Mouse (Mus musculus) cerebellum, postnatal 36 days (tissue): ENCODE data around the gene Lgr5.

Source experiments
- DNase-seq, 2 experiments: peaks; one replicate each; pipeline ENCODE4 v3.0.0; 2021 to 2022; ENCODE audit warnings: mixed read lengths in 2 of 2

The Lgr5 gene

GRCm38 (mm10) chr10:115569712-115570491 is 17.7 kb downstream of the Lgr5 start, which contains the start of gene A930009A15Rik:
Gene A930009A15Rik (plus strand): TSS chr10:115569986.
- DNase-seq = no peak

GRCm38 (mm10) chr10:115563961-115564360 is 23.6 kb downstream of the Lgr5 start:
- peak in 1 of 2 experiments; percentile 15 for DNase-seq

GRCm38 (mm10) chr10:115562911-115563686 is 24.5 kb downstream of the Lgr5 start:
- peak; percentile 40 to 52 for DNase-seq

GRCm38 (mm10) chr10:115561136-115561880 is 26.3 kb downstream of the Lgr5 start:
- DNase-seq = peak; percentile 57 to 58

- no peak for DNase-seq
These were observed 30.8 kb downstream of the Lgr5 start for GRCm38 (mm10) chr10:115556738-115557242.

DNA sequence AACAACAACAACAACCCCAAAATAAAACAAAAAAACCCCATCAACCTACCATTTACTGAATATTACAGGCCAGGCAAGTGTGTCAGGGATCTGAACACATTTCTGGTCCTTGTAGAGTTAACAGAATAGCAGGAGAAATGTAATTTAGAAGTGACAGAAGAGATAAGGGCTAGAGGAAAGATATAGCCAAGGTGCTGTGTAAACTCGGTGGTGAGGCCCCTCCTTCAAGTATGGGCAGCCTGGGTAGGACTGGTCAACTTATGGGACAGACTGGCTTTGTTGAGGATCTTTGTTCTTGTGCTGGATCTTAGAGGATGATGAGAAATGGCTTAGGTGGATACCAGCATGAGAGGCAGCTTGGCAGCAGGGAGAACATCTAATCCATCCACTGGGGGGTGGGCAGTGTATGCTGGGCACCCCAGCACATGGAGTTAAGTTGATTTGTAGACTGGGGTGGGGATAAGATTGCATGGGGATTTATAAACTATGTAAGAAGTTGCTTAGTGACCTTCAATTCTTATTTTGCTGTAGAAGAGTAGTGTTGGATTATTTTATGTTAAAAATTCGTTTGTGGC is 32.3 kb downstream of the Lgr5 start:
- no peak for DNase-seq

GRCm38 (mm10) chr10:115553352-115554113 is 34.0 kb downstream of the Lgr5 start:
- DNase-seq = no peak

DNA sequence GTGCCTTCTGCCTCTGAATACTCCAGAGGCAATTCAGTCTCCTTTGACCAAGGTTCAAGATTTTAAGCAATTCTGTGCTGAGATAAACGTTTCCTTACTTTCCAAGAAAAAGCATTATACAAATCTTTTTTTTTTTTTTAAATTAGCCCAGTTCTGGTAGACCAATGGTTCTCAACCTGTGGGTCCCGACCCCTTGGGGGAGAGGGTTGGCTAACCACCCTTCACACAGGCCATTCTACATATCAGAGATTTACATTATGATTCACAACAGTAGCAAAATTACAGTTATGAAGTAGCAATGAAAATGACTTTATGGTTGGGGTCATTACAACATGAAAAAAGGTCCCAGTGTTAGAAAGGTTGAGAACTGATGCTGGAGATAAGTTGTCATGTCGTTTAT is 36.5 kb downstream of the Lgr5 start:
- no peak for DNase-seq

DNA sequence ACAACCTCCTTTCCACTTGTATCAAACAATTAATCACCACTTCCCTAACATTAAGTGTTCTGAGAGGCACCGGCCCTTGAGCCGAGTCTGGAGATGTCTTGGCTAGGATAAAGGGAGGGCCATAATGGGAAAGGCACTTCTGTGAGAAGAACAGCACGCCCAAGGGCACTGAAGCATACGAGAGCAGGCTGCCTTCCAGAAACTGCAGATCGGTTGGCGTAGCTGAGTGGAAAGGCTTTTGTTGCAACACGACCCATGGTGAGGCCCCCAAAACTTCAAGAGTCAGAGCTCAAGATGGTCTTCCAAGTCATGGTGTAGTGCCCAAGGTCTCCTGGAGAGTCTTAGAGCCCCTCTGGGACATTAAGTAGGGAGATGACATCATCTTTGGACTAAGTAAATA is 37.3 kb downstream of the Lgr5 start:
- DNase-seq = peak; percentile 12 to 39

DNA sequence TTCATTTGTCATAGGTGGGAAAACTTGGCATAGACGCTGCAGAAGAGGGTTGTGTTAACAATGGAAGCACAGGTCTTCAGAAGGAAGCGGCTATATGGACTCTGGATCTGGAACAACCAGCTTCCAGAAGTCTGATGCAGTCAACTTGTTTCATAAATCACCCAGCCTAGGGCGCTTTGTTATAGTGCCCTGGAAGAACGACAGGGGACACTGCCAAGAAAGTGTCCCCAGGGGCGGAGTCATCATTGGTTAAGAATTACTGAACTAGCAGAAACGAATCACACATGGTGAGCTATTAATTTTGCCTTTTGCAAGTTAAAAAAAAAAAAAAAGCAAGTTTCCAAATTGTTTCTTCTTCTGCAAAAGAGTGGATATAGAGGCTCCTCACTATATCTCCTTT is 44.7 kb downstream of the Lgr5 start:
- no peak for DNase-seq

- no peak for DNase-seq
These were observed 56.8 kb downstream of the Lgr5 start for GRCm38 (mm10) chr10:115530746-115531145.

GRCm38 (mm10) chr10:115529768-115530167 is 57.8 kb downstream of the Lgr5 start:
- peak; percentile 32 to 48 for DNase-seq

DNA sequence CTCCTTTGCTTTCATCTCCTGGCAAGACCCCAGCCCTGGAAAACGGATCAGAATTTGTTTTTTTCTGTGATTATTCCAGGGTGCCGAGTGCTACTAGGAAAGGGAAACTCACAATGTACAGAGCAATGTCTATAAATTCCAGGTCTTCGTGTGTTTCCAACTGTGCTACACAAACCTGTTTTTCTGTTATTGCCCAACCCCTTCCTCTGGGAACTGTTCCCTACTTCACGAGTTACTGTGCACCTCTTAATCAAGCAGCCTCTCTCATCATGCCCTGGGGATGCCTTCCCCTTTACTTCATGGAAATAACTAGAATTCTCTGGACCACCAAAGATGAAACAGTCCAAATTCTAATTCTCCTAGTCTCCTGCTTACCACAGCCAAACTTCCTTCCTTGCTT is 58.7 kb downstream of the Lgr5 start:
- DNase-seq = no peak

GRCm38 (mm10) chr10:115521081-115521451 is 66.5 kb downstream of the Lgr5 start:
- DNase-seq = no peak

DNA sequence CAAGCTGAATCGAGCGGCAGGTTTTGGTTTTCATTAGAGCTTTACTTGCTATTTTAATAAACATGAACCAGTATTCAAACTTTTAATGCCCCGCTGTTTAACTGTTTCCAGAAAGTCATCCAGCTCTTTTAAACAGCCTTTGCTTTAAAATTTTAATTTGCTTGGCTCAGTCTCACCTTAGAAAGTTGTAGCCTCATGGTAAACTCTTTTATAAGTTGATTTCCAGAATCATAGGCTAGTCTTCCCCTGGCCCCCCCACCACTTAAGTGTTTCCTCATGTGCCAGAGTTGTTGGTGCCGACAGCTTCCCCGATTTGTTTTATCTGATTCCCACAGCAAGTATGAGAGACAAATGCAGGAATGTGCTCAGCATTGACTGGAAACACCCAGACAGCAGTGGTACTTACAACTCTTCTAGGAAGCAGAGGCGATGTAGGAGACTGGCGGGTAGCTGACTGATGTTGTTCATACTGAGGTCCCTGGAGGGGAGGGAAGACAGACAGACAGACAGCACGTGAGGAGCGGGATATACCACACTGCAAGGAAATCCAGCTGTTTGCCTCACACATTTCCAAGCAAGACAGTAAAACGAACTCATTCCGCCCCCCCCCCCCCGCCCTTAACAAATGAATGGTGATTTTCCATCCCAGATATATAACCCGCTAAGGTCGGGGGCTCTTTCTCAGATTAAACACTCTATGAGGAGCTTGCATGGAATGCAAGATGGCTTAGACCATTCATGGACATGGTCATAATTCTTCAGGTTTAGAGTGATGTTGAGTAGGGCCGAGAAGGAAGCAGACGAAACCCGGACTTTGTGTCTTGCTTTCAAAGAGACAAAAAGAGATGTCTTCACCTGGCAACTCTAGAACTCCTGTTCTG is 67.1 kb downstream of the Lgr5 start:
- no peak for DNase-seq

DNA sequence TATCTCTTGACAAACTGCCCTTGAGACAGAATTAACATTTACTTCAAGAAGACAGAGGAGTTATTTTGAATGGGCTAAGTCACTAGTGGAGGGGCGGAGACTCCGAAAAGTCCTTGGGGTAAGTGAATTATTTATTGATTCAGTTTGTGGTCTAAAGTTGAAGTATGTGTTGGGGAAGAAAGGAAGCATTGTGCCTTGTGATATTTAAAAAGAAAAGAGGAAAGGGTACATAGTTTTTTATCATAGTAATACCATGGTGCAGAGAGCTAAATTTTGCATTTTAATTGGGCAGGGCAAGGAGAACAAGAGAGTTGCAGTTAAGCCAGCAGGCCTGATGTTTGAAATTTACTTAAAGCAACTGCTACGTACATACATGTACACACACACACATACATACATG is 68.7 kb downstream of the Lgr5 start:
- no peak for DNase-seq

GRCm38 (mm10) chr10:115515503-115515902 is 72.1 kb downstream of the Lgr5 start:
- DNase-seq = no peak

GRCm38 (mm10) chr10:115510959-115511358 is 76.6 kb downstream of the Lgr5 start:
- no peak for DNase-seq

- DNase-seq = no peak
These were observed 81.8 kb downstream of the Lgr5 start for GRCm38 (mm10) chr10:115505631-115506239.

- no peak for DNase-seq
These were observed 82.4 kb downstream of the Lgr5 start for GRCm38 (mm10) chr10:115505155-115505554.

- no peak for DNase-seq
These were observed 93.8 kb downstream of the Lgr5 start for GRCm38 (mm10) chr10:115493778-115494141.
